Mouse (Mus musculus): Measurements from ENCODE around the gene Nr1d1. TPM values are rescaled to one million over a fixed set of nuclear protein-coding genes. Genes with fewer than 3 reads are reported as not detected.

Nr1d1 gene
- polyA plus RNA-seq, 1 experiment from 2014 or later = 6.4 TPM

DNA sequence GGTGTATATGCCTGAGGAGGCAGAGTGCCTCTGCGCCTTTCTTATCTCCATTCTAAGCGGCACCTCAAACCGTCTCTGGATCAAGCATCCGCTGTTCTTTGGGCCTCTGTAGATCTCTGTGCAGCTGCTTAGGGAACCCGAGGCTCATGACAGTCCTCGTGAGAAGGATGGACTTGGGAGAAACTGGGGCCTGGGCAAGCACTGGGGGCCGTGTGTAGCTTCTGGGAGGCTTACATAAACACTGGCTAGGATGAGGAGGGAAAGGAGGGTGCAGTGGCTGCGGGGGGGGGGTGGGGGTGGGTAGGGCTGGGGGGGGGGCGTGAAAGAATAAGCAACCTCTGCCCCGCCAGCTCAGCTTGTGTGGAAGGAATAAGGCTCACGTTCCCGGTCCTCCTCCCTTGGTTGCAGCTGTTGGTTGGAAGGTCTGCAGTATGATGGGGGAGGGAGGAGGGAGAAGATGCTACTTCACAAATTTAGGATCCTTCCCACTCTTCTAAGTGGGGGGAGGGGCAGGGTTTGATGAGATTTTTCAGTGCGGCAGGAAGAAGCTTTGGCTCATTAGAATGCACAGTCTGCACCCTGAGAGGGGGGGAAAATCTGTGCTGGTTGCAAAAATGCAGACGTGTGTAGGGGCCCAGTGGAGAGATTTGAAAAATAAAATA, 6.8 kb upstream of the Nr1d1 start:
- peaks cover 51 to 67% of the 10 kb centered on the region in 2 experiments for H3K4me1 ChIP-seq (ENCODE audit: control insufficient read depth in 2 of 2, insufficient read depth in 2 of 2, low read length in 2 of 2)
- peak overlapping the region in 1 of 2 experiments; percentile 92; a peak in 1 of 4 replicates for H3K27ac ChIP-seq (replicated peaks in 1 of 2; ENCODE audit: control insufficient read depth in 1 of 2, insufficient read depth in 1 of 2, low read depth in 2 of 2, low read length in 2 of 2)
- H3K9ac ChIP-seq (ENCODE audit: low read length) = peak overlapping the region; percentile 52
- H3K36me3 ChIP-seq (ENCODE audit: control insufficient read depth, insufficient read depth, low read length) = 0 out of 2 replicates have a peak, but pooled peaks cover 4% of the 10 kb centered on the region
- H3K27me3 ChIP-seq (ENCODE audit: control insufficient read depth, insufficient read depth, low read length) = no peaks in the 10 kb centered on the region
- 22% methylated on average over 14 of the region's 14 CpGs for WGBS
- H3K4me2 ChIP-seq (ENCODE audit: low read length) = peak overlapping the region; percentile 45
- no peak for ATAC-seq (ENCODE audit: insufficient number of reproducible peaks, insufficient read depth, low FRiP score, low read depth)
- H3K4me3 ChIP-seq (ENCODE audit: control insufficient read depth in 1 of 2, insufficient read depth in 1 of 2, low read depth in 1 of 2, low read length in 2 of 2) = no peak overlapping the region
- H3K9me3 ChIP-seq (ENCODE audit: control insufficient read depth, low read length) = no peaks in the 10 kb centered on the region

DNA sequence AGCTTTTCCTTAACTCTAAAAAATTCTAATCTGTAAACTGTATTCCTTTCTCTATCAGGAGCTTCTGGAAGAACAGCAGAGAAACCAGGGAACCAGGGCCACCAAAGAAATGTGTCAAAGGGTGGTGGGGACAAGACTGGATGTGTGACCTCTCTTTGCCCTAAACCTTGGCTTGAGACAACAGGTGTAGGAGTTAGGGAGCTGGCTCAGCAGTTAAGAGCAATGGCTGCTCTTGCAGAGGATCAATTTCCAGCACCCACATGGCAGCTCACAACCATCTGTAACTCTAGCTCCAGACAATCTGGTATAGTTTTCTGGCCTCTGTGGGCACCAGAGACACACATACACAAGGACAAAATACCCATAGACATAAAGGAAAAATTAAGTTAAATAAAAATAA, 2.8 kb upstream of the Nr1d1 start:
- Histone ChIP-seq H3K4me3 (ENCODE audit: control insufficient read depth in 1 of 2, insufficient read depth in 1 of 2, low read depth in 1 of 2, low read length in 2 of 2) (no peak overlapping the region), H3K4me2 (ENCODE audit: low read length) (0 out of 2 replicates have a peak overlapping the region, but pooled peaks have one; percentile 2), H3K4me1 (ENCODE audit: control insufficient read depth in 2 of 2, insufficient read depth in 2 of 2, low read length in 2 of 2) (peaks cover 39 to 60% of the 10 kb centered on the region in 2 experiments), H3K9me3 (ENCODE audit: control insufficient read depth, low read length) (no peaks in the 10 kb centered on the region), H3K9ac (ENCODE audit: low read length) (no peak overlapping the region), H3K36me3 (ENCODE audit: control insufficient read depth, insufficient read depth, low read length) (0 out of 2 replicates have a peak, but pooled peaks cover 4% of the 10 kb centered on the region), H3K27ac (replicated peaks in 1 of 2; ENCODE audit: control insufficient read depth in 1 of 2, insufficient read depth in 1 of 2, low read depth in 2 of 2, low read length in 2 of 2) (peak overlapping the region; percentile 52 to 98), H3K27me3 (ENCODE audit: control insufficient read depth, insufficient read depth, low read length) (no peaks in the 10 kb centered on the region)
- no peak for ATAC-seq (ENCODE audit: insufficient number of reproducible peaks, insufficient read depth, low FRiP score, low read depth)

- H3K4me1 ChIP-seq (ENCODE audit: control insufficient read depth in 2 of 2, insufficient read depth in 2 of 2, low read length in 2 of 2) = peaks cover 38 to 59% of the 10 kb centered on the region in 2 experiments
- no peaks in the 10 kb centered on the region for H3K27me3 ChIP-seq (ENCODE audit: control insufficient read depth, insufficient read depth, low read length)
- ATAC-seq (ENCODE audit: insufficient number of reproducible peaks, insufficient read depth, low FRiP score, low read depth) = no peak
- peak overlapping the region in 1 of 2 experiments; percentile 31; a peak in 1 of 4 replicates for H3K4me3 ChIP-seq (ENCODE audit: control insufficient read depth in 1 of 2, insufficient read depth in 1 of 2, low read depth in 1 of 2, low read length in 2 of 2)
- H3K4me2 ChIP-seq (ENCODE audit: low read length) = peak overlapping the region; percentile 91
- H3K9ac ChIP-seq (ENCODE audit: low read length) = peak overlapping the region; percentile 72
- no peaks in the 10 kb centered on the region for H3K9me3 ChIP-seq (ENCODE audit: control insufficient read depth, low read length)
- WGBS = 16% methylated on average over 9 of the region's 9 CpGs
- H3K27ac ChIP-seq (replicated peaks in 1 of 2; ENCODE audit: control insufficient read depth in 1 of 2, insufficient read depth in 1 of 2, low read depth in 2 of 2, low read length in 2 of 2) = peak overlapping the region; percentile 97 to 98
- 0 out of 2 replicates have a peak, but pooled peaks cover 4% of the 10 kb centered on the region for H3K36me3 ChIP-seq (ENCODE audit: control insufficient read depth, insufficient read depth, low read length)
Observed at GRCm38 (mm10) chr11:98776843-98777590, 1.9 kb upstream of the Nr1d1 start.

GRCm38 (mm10) chr11:98776052-98776764, 1.1 kb upstream of the Nr1d1 start:
- H3K4me3 ChIP-seq (ENCODE audit: control insufficient read depth in 1 of 2, insufficient read depth in 1 of 2, low read depth in 1 of 2, low read length in 2 of 2) = peak overlapping the region; percentile 2 to 31
- H3K36me3 ChIP-seq (ENCODE audit: control insufficient read depth, insufficient read depth, low read length) = peaks cover 10% of the 10 kb centered on the region
- no peak for ATAC-seq (ENCODE audit: insufficient number of reproducible peaks, insufficient read depth, low FRiP score, low read depth)
- H3K4me1 ChIP-seq (ENCODE audit: control insufficient read depth in 2 of 2, insufficient read depth in 2 of 2, low read length in 2 of 2) = peaks cover 43 to 61% of the 10 kb centered on the region in 2 experiments
- 20% methylated on average over 12 of the region's 12 CpGs for WGBS
- no peaks in the 10 kb centered on the region for H3K9me3 ChIP-seq (ENCODE audit: control insufficient read depth, low read length)
- H3K9ac ChIP-seq (ENCODE audit: low read length) = peak overlapping the region; percentile 72
- peak overlapping the region; percentile 91 for H3K4me2 ChIP-seq (ENCODE audit: low read length)
- peak overlapping the region; percentile 97 to 98 for H3K27ac ChIP-seq (replicated peaks in 1 of 2; ENCODE audit: control insufficient read depth in 1 of 2, insufficient read depth in 1 of 2, low read depth in 2 of 2, low read length in 2 of 2)
- no peaks in the 10 kb centered on the region for H3K27me3 ChIP-seq (ENCODE audit: control insufficient read depth, insufficient read depth, low read length)

DNA sequence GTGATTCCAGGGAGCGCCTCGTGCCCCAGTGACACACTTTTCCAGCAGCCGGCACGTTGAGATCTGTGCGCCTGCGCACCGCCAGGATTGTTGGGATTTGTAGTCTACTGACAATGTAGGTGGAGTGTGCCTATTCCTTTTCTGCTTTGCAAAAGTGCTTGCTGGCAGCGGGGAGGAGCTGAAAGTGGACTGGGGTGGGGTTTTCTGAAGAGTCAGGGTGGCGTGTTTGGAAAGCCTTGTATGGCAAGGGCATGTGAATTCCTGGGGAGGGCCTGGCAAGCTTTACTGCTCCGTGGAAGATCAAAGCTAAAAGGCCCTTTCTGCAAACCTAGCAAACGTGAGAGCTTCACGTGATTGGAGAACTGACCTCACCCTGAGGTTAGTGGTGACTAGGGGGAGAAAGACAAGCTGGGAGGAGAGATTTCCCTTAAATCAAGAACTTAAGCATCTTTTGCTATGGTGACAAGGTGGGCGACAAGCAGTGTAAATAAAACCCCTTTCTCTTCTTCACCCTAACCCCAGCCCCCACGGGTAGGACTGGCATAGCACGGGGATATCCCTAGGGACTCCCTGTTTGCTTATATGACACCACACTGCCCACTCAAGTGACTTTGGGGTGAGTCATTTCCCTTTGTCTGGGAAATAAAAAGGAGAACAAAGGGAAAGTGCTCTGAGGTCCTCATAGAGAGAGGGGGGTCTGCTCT, 367 bp upstream of the Nr1d1 start:
- H3K27me3 ChIP-seq (ENCODE audit: control insufficient read depth, insufficient read depth, low read length) = no peaks in the 10 kb centered on the region
- peak overlapping the region; percentile 91 for H3K4me2 ChIP-seq (ENCODE audit: low read length)
- H3K27ac ChIP-seq (replicated peaks in 1 of 2; ENCODE audit: control insufficient read depth in 1 of 2, insufficient read depth in 1 of 2, low read depth in 2 of 2, low read length in 2 of 2) = peak overlapping the region; percentile 97 to 98
- no peaks in the 10 kb centered on the region for H3K9me3 ChIP-seq (ENCODE audit: control insufficient read depth, low read length)
- peak overlapping the region; percentile 57 to 60 for H3K4me3 ChIP-seq (ENCODE audit: control insufficient read depth in 1 of 2, insufficient read depth in 1 of 2, low read depth in 1 of 2, low read length in 2 of 2)
- peaks cover 17% of the 10 kb centered on the region for H3K36me3 ChIP-seq (ENCODE audit: control insufficient read depth, insufficient read depth, low read length)
- peak overlapping the region; percentile 81 for H3K9ac ChIP-seq (ENCODE audit: low read length)
- peak; percentile 62 for ATAC-seq (ENCODE audit: insufficient number of reproducible peaks, insufficient read depth, low FRiP score, low read depth)
- WGBS = 2% methylated on average over 15 of the region's 15 CpGs
- H3K4me1 ChIP-seq (ENCODE audit: control insufficient read depth in 2 of 2, insufficient read depth in 2 of 2, low read length in 2 of 2) = peaks cover 44 to 66% of the 10 kb centered on the region in 2 experiments

DNA sequence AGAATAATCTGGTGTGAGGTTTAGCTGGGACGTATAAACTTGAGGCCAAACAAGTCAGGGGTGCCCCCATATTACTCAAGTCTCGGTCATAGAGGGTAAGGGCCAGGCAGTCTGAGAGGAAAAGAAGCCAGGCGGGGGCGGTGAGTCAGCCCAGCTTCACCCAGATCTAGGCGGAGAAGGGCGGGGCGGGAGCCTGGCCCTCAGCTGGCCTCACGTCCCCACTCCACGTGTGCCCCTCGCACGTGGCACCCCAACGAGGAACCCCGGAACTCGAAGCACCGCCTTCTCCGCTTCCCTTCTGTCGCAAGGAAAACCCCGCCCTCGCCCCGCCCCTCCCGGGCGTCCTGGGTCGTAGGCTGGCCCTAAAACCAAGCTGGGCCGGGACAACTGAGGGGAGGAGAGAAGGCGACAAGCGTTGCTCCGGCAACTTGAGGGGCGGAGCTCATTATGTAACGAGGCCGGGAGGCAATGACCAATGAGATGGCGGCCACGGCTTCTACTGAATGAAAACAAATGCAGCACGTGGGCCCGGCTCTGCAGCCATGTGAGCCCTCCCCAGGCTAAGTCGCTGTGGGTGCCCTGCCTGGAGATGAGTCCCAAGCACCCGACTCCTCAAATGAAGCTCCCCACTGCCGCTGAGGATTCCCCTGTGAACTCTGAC, 1.4 kb downstream of the Nr1d1 start:
- peaks cover 58 to 82% of the 10 kb centered on the region in 2 experiments for H3K4me1 ChIP-seq (ENCODE audit: control insufficient read depth in 2 of 2, insufficient read depth in 2 of 2, low read length in 2 of 2)
- H3K4me2 ChIP-seq (ENCODE audit: low read length) = peak overlapping the region; percentile 91
- H3K9me3 ChIP-seq (ENCODE audit: control insufficient read depth, low read length) = no peaks in the 10 kb centered on the region
- peak; percentile 76 for ATAC-seq (ENCODE audit: insufficient number of reproducible peaks, insufficient read depth, low FRiP score, low read depth)
- peak overlapping the region; percentile 57 to 60 for H3K4me3 ChIP-seq (ENCODE audit: control insufficient read depth in 1 of 2, insufficient read depth in 1 of 2, low read depth in 1 of 2, low read length in 2 of 2)
- H3K9ac ChIP-seq (ENCODE audit: low read length) = peak overlapping the region; percentile 81
- under 1% methylated on average over 34 of the region's 37 CpGs for WGBS
- no peaks in the 10 kb centered on the region for H3K27me3 ChIP-seq (ENCODE audit: control insufficient read depth, insufficient read depth, low read length)
- H3K27ac ChIP-seq (replicated peaks in 1 of 2; ENCODE audit: control insufficient read depth in 1 of 2, insufficient read depth in 1 of 2, low read depth in 2 of 2, low read length in 2 of 2) = peak overlapping the region; percentile 97 to 98
- peaks cover 34% of the 10 kb centered on the region for H3K36me3 ChIP-seq (ENCODE audit: control insufficient read depth, insufficient read depth, low read length)

All from heart, embryonic 14.5 days (tissue).